Mouse (Mus musculus): ENCODE measurements around the gene Olfr812. TPM values are rescaled to one million over a fixed set of nuclear protein-coding genes. Genes with fewer than 3 reads are reported as not detected.

The Olfr812 gene
- not detected in 2 replicates for polyA plus RNA-seq (2012; rRNA removed)

DNA sequence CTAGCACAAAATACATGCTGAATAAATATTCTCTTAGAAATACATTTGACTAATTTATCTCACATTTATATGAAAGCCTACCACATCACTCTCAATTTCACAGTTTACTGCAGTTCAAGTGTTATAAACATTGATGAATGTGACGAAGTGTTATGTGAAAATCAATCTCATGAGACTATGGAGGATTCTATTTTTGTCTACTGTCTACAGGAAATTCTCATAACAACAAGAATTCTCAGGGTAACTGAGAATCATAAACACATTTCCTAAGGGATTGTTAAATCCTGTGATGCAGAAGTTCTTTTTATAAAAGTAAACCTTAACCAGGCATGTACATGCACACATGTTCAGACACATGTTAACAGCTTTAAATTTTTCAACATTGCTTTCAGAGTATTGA lies at the start of gene Olfr812:
Gene Olfr812 (minus strand): TSS at position 101 of the 400 bp plus-strand sequence.

DNA sequence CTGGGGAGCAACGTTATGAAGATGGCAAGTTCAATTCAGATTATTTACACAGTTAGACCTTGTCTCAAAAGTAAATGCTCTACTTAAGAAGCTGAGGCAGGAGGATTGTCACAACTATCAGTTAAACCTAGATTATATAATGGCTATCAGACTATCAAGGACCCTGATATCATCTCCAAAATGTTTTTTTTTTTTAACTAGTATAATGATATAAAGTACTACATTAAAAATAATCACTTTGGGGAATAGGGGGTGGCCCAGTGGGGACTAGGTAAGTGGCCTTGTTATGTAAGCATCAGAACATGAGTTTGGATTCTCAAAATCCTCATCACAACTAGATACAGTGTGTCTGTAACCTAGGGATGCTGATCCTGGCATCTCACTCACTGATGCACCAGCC lies 33.9 kb upstream of the Olfr812 start, which contains the start of gene Olfr814:
Gene Olfr814 (minus strand): TSS at position 101 of the 400 bp plus-strand sequence.

DNA sequence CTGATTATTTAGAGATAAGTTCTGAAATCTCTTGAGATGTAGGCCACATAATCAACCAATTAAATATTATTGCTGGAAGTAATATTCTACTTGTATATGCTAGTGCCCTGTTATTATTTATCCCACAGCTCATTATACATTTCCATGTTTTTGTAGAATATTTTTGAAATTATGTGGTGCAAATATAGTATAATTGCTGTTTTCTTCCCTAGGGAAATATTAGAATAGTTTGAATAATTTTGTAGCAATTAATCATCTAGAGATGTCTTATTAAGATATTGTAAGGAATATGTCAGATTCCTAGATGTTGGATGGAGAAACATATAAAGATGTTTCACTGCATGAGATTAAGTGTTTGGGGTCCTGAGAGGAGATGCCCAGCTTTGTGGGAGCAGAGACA lies 9.2 kb upstream of the Olfr812 start, which contains the start of gene Olfr813:
Gene Olfr813 (plus strand): TSS at position 301 of the 400 bp plus-strand sequence.

DNA sequence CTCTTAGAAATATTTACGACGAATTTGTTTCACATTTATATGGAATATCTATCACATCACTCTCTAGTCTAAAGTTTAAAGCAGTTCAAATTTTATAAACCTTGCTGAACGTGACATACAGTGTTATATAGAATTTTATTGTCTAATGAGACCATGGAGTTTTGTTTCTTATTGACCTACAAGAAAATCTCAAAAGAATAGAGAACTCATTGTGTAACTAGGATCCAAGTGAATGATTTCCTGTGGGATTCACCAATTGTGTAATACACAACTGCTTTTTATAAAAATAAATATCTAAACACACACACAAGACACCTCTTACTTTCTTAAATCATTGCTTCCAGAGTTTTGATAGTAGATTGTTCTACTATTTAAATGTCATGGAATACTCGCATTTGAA lies 41.6 kb downstream of the Olfr812 start, which contains the start of gene Olfr811:
Gene Olfr811 (minus strand): TSS at position 101 of the 400 bp plus-strand sequence.

DNA sequence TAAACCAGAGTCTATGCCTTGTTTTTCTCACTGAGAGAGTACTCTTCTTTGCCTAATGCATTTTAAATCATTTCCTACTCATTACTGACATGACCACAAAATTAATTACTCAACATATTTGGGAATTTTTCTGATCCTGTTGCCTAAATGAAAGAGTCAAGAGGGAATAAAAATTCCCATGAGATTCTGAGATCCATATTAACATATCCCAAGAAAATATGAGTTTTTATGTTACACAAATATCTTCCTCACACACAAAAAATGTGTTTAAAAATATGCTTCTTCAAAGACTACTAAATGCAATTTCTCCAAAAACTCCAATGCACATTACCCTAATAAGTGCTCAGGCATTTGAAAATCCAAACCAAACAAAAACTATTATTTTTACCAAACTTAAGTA lies 51.1 kb downstream of the Olfr812 start, which contains the start of gene Olfr810:
Gene Olfr810 (minus strand): TSS at position 101 of the 400 bp plus-strand sequence.

Other genes with a start within 250 kb of the Olfr812 start
- gene Olfr796, start 233.5 kb downstream of the Olfr812 start, polyA plus RNA-seq (2012; rRNA removed) = not detected in 2 replicates
- not detected in 2 replicates for gene Olfr798, start 218.2 kb downstream of the Olfr812 start, polyA plus RNA-seq (2012; rRNA removed)
- not detected in 2 replicates for gene Olfr799, start 208.6 kb downstream of the Olfr812 start, polyA plus RNA-seq (2012; rRNA removed)
- gene Olfr800, start 188.4 kb downstream of the Olfr812 start, polyA plus RNA-seq (2012; rRNA removed) = not detected in 2 replicates
- not detected in 2 replicates for gene Olfr801, start 172.2 kb downstream of the Olfr812 start, polyA plus RNA-seq (2012; rRNA removed)
- gene Olfr802, start 157.9 kb downstream of the Olfr812 start, polyA plus RNA-seq (2012; rRNA removed) = not detected in 2 replicates
- not detected in 2 replicates for gene Olfr803, start 151.8 kb downstream of the Olfr812 start, polyA plus RNA-seq (2012; rRNA removed)
- gene Olfr804, start 142.9 kb downstream of the Olfr812 start, polyA plus RNA-seq (2012; rRNA removed) = not detected in 2 replicates
- not detected in 2 replicates for gene Olfr805, start 116.7 kb downstream of the Olfr812 start, polyA plus RNA-seq (2012; rRNA removed)
- not detected in 2 replicates for gene Olfr806, start 104.2 kb downstream of the Olfr812 start, polyA plus RNA-seq (2012; rRNA removed)
- gene Olfr807, start 88.3 kb downstream of the Olfr812 start, polyA plus RNA-seq (2012; rRNA removed) = not detected in 2 replicates
- gene Olfr808, start 80.6 kb downstream of the Olfr812 start, polyA plus RNA-seq (2012; rRNA removed) = not detected in 2 replicates
- not detected in 2 replicates for gene Olfr809, start 71.5 kb downstream of the Olfr812 start, polyA plus RNA-seq (2012; rRNA removed)
- not detected in 2 replicates for gene Olfr810, start 51.2 kb downstream of the Olfr812 start, polyA plus RNA-seq (2012; rRNA removed)
- not detected in 2 replicates for gene Olfr811, start 41.7 kb downstream of the Olfr812 start, polyA plus RNA-seq (2012; rRNA removed)
- gene Olfr813, start 9.3 kb upstream of the Olfr812 start, polyA plus RNA-seq (2012; rRNA removed) = not detected in 2 replicates
- not detected in 2 replicates for gene Olfr814, start 33.8 kb upstream of the Olfr812 start, polyA plus RNA-seq (2012; rRNA removed)
- gene Olfr815, start 59.8 kb upstream of the Olfr812 start, polyA plus RNA-seq (2012; rRNA removed) = not detected in 2 replicates
- not detected in 2 replicates for gene Olfr816, start 69.5 kb upstream of the Olfr812 start, polyA plus RNA-seq (2012; rRNA removed)
- not detected in 2 replicates for gene Olfr818, start 103.0 kb upstream of the Olfr812 start, polyA plus RNA-seq (2012; rRNA removed)
- gene Olfr819, start 121.2 kb upstream of the Olfr812 start, polyA plus RNA-seq (2012; rRNA removed) = not detected in 2 replicates
- not detected in 2 replicates for gene Olfr247, start 130.0 kb upstream of the Olfr812 start, polyA plus RNA-seq (2012; rRNA removed)
- not detected in 2 replicates for gene Gm10310, start 139.0 kb upstream of the Olfr812 start, polyA plus RNA-seq (2012; rRNA removed)
- gene Olfr820, start 166.5 kb upstream of the Olfr812 start, polyA plus RNA-seq (2012; rRNA removed) = not detected in 2 replicates
- not detected in 2 replicates for gene Olfr821, start 184.3 kb upstream of the Olfr812 start, polyA plus RNA-seq (2012; rRNA removed)
- gene Olfr822, start 225.1 kb upstream of the Olfr812 start, polyA plus RNA-seq (2012; rRNA removed) = not detected in 2 replicates